Mouse (Mus musculus): ENCODE measurements around the gene Wdfy1. TPM values are rescaled to one million over a fixed set of nuclear protein-coding genes. Genes with fewer than 3 reads are reported as not detected.

Wdfy1 gene
- 57.5 and 65.4 TPM in 2 replicates for polyA plus RNA-seq (2016; fragmentation: Nextera tagmentation; extraction: Ambion mirVana)

DNA sequence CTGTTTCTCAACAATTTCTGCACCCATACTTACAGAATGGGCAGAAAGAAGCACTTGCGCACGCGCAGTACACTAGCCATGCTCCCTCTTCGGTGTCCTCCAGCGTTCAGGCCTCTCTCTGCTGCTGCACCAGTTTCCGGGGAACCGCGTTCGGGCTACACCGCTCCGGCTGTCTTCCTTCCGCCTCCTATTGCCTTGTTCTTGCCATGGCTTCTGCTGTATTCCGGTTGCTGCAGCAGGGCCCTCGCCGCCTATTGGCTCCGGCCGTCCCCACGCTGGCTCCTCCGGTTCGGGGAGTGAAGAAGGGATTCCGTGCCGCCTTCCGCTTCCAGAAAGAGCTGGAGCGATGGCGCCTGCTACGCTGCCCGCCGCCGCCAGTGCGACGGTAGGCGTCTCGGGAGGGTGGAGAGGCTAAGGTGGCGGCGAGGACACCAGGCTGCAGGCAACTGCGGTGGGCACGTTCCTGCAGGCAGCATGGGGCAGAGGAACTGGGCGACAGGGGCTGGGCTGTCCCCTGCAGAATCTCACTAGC is at the start of gene Wdfy1, which contains the start of gene Mrpl44:
Gene Wdfy1, minus strand, starts transcription at position 217 of the 532 bp plus-strand sequence.
Gene Mrpl44, plus strand, starts transcription at position 92 of the 532 bp plus-strand sequence.
- Histone ChIP-seq H3K9ac (replicated peaks) (peak within 1 kb of the TSS; percentile 84), H3K4me3 (peak within 1 kb of the TSS; percentile 80), H3K27me3 (no peaks in the 10 kb centered on the region), H3K36me3 (peaks cover 27% of the 10 kb centered on the region), H3K4me1 (peaks cover 6% of the 10 kb centered on the region), H3K4me2 (replicated peaks) (peak within 1 kb of the TSS; percentile 64), H3K9me3 (no peaks in the 10 kb centered on the region), H3K27ac (replicated peaks) (peak within 1 kb of the TSS; percentile 89)
- peak; percentile 100 for ATAC-seq (ENCODE audit: low FRiP score, low read depth)
- under 1% methylated on average over 38 of the region's 38 CpGs for WGBS

DNA sequence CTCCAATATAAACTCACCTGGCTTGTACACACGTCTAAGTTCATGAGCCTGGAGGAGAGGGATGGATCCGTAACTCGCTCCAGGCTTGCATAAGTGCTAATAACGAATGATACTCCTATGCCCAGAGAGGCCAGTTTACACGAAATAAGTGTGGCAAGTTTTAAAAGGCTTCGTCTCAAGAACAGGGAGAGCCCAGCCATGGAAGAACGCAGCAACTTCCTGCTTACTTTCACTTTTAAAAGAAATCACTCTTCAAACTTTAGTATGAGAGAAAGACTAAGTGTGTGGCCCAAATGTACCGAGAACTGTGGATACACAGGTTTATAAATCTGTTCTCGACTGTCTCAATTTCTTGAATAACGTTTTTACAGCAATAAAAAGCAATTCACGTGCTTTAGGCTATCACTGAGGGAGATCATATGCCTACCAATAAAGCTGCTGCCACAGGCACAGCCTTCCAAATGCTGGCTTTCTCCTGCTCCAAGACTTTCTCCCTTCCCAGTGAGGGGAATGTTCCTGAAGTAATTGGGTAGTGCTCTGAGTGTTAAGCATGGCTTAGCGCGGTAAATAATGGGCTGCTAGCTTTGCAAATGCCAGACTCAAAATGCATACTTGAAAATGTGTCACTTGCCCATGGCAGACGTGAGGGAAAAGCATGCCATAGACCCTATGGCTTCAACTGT is 48.1 kb upstream of the Wdfy1 start:
- no peak for ATAC-seq (ENCODE audit: low FRiP score, low read depth)
- no peak overlapping the region for H3K4me3 ChIP-seq
- WGBS, result 83% methylated on average over 14 of the region's 14 CpGs
- H3K9me3 ChIP-seq, result no peaks in the 10 kb centered on the region
- H3K9ac ChIP-seq (replicated peaks), result no peak overlapping the region
- H3K4me2 ChIP-seq (replicated peaks), result no peak overlapping the region
- H3K36me3 ChIP-seq, result no peaks in the 10 kb centered on the region
- no peaks in the 10 kb centered on the region for H3K27me3 ChIP-seq
- no peaks in the 10 kb centered on the region for H3K4me1 ChIP-seq
- H3K27ac ChIP-seq (replicated peaks), result no peak overlapping the region

DNA sequence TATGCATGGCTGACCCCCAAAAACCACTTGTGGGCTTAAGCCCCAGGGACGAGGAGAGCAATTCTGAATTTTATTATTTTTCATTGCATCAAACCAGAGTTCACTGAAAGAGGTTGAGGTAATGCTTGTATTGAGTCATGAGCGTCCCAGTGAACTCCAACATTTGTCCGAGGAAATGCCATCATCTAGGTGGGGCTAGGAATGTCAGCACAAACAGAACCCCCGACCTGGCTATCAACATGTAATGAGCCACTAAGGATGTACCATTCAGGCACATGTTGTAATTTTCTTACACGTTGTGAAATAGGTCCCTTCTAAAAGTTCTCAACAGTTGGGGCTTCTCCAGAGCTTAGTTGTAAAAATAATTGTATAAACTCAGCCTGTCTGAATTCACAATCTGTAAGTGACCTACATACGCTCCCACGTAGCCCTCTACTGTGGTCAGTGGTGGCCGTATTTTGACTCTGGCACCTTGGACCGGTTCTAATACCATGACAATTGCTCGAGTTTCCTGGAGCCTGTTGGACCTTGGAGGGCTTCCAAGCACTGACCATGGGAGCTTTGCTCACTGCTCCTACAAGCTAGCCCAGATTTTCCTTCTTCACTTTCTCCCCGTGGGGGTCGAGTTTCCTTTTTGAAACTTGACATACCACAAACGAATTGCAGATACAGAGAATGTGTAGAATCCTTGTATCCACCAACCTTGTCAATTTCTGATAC is 47.0 kb upstream of the Wdfy1 start:
- no peaks in the 10 kb centered on the region for H3K9me3 ChIP-seq
- H3K27me3 ChIP-seq, result no peaks in the 10 kb centered on the region
- H3K9ac ChIP-seq (replicated peaks), result no peak overlapping the region
- no peaks in the 10 kb centered on the region for H3K4me1 ChIP-seq
- no peak for ATAC-seq (ENCODE audit: low FRiP score, low read depth)
- H3K36me3 ChIP-seq, result no peaks in the 10 kb centered on the region
- no peak overlapping the region for H3K27ac ChIP-seq (replicated peaks)
- 81% methylated on average over 13 of the region's 13 CpGs for WGBS
- no peak overlapping the region for H3K4me3 ChIP-seq
- H3K4me2 ChIP-seq (replicated peaks), result no peak overlapping the region

DNA sequence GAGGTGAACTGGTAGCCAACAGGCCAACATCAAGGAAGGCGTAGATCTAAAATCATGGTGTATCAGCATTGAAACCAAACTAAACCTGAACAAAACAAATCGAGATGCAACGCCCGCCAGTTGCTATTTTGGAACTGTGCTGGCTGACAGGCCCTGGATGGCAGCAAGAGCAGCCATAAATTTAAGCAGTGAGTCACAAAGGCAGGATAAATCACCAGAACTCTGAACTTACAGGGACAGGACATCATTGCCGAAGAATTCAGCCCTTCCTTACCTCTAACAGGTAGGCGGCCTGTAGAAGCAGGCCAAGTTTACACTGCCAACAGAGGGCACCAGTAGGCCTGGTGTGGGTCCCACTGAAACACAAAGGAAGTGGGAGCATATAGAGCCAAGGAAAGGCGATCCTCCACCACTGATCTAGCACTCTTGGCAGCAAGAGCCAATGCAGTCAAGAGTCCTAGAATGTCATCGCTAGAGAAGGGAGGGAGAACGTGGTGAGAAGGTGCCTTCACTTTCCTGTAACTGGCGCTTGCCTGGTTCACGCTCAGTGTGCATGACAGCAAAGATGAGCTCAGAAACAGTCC is 43.4 kb upstream of the Wdfy1 start:
- Histone ChIP-seq H3K36me3 (no peaks in the 10 kb centered on the region), H3K4me3 (no peak overlapping the region), H3K4me1 (no peaks in the 10 kb centered on the region), H3K27ac (replicated peaks) (no peak overlapping the region), H3K9me3 (no peaks in the 10 kb centered on the region), H3K9ac (replicated peaks) (no peak overlapping the region), H3K4me2 (replicated peaks) (no peak overlapping the region), H3K27me3 (no peaks in the 10 kb centered on the region)
- no peak for ATAC-seq (ENCODE audit: low FRiP score, low read depth)
- WGBS, result 91% methylated on average over 11 of the region's 11 CpGs

DNA sequence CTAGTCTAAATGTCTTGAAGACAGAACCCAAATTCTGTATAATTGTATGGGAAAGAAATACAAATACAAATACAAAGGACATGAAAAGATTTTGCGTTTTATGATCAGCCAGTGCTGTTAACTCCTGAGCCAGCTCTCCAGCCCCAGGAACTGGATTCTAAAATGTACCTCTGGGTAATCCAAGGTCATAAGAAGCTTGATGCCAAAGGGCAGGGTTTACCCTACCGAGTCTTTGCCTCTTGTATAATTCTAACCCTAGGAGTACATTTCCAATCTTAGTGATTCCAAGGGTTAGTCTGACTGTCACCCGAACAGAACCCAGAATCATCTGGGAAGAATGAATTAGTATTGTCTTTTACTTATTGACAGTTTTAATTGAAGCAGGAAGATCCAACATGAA is 39.5 kb upstream of the Wdfy1 start:
- no peak overlapping the region for H3K9ac ChIP-seq (replicated peaks)
- no peaks in the 10 kb centered on the region for H3K27me3 ChIP-seq
- H3K4me3 ChIP-seq, result no peak overlapping the region
- H3K27ac ChIP-seq (replicated peaks), result no peak overlapping the region
- 85% methylated on average over 3 of the region's 3 CpGs for WGBS
- H3K4me2 ChIP-seq (replicated peaks), result no peak overlapping the region
- H3K9me3 ChIP-seq, result no peaks in the 10 kb centered on the region
- no peaks in the 10 kb centered on the region for H3K4me1 ChIP-seq
- no peaks in the 10 kb centered on the region; the same call in 1 of the 2 replicates for H3K36me3 ChIP-seq
- ATAC-seq (ENCODE audit: low FRiP score, low read depth), result no peak

DNA sequence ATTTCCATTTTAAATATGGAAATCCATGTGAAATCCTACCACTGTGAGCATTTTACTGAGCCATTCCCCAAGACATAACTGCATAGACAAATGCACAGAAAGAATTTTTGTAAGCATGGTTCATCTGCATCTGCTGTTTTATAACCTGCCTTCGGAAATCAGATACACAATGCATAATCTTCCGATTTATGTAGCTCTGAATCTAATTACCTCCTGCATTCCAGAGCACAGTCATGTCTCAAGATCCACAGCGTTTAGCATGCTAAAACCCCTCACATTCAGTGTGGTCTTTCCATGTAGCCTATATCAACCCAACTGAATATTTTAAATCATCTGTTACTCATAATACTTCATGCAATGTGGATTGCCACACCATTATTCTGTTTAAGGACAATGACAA is 33.5 kb upstream of the Wdfy1 start:
- Histone ChIP-seq H3K36me3 (no peaks in the 10 kb centered on the region; the same call in 1 of the 2 replicates), H3K9ac (replicated peaks) (no peak overlapping the region), H3K27me3 (no peaks in the 10 kb centered on the region), H3K4me2 (replicated peaks) (no peak overlapping the region), H3K4me3 (no peak overlapping the region), H3K27ac (replicated peaks) (no peak overlapping the region), H3K9me3 (no peaks in the 10 kb centered on the region), H3K4me1 (no peaks in the 10 kb centered on the region)
- WGBS, result 88% methylated on average over 3 of the region's 3 CpGs
- no peak for ATAC-seq (ENCODE audit: low FRiP score, low read depth)

DNA sequence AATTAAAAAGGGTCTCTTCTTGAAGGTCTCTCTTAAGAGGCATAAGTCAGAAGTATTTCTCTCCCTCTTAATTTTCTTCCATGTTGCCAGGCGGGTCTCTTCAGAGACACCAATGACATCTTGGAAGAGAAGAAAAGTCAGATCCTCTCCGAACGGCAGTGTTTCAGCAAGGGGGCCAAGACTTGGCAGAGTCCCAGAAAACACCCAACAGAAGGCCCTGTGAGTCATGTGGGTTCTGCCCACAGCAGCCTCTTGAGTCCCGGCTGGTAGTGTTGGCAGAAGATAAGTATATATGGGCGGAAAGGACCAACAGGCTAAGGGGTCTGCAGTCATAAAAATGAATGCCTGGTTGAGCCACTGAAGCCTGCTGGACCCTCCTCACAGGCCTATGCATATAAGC is 30.9 kb upstream of the Wdfy1 start:
- ATAC-seq (ENCODE audit: low FRiP score, low read depth), result no peak
- 88% methylated on average over 5 of the region's 5 CpGs for WGBS
- Histone ChIP-seq H3K36me3 (no peaks in the 10 kb centered on the region; the same call in 1 of the 2 replicates), H3K4me3 (no peak overlapping the region), H3K4me1 (no peaks in the 10 kb centered on the region), H3K9ac (replicated peaks) (no peak overlapping the region), H3K9me3 (no peaks in the 10 kb centered on the region), H3K27me3 (no peaks in the 10 kb centered on the region), H3K27ac (replicated peaks) (no peak overlapping the region), H3K4me2 (replicated peaks) (no peak overlapping the region)

DNA sequence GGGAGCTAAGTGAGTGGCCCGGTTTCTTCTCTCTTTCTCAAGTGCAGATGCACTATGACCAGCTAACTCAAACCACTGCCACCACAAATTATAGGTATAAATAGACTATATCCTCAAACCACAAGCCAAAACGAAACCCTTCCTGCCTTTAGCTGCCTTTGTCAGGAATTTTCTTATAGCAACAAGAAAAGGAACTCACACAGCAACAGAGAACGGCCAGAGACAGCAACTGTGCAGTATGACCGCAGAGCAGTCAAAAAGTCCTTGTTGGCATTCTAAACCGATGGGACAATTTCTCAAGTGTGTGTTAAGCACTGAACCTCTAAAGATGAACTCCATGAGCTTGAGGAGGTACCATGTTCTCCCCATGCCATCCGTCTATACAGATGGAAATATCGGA is 27.7 kb upstream of the Wdfy1 start:
- no peak overlapping the region for H3K9ac ChIP-seq (replicated peaks)
- no peaks in the 10 kb centered on the region for H3K9me3 ChIP-seq
- WGBS, result 90% methylated on average over 7 of the region's 7 CpGs
- H3K27me3 ChIP-seq, result no peaks in the 10 kb centered on the region
- no peaks in the 10 kb centered on the region for H3K4me1 ChIP-seq
- no peak overlapping the region for H3K27ac ChIP-seq (replicated peaks)
- H3K4me3 ChIP-seq, result no peak overlapping the region
- ATAC-seq (ENCODE audit: low FRiP score, low read depth), result no peak
- H3K4me2 ChIP-seq (replicated peaks), result no peak overlapping the region
- H3K36me3 ChIP-seq, result no peaks in the 10 kb centered on the region

DNA sequence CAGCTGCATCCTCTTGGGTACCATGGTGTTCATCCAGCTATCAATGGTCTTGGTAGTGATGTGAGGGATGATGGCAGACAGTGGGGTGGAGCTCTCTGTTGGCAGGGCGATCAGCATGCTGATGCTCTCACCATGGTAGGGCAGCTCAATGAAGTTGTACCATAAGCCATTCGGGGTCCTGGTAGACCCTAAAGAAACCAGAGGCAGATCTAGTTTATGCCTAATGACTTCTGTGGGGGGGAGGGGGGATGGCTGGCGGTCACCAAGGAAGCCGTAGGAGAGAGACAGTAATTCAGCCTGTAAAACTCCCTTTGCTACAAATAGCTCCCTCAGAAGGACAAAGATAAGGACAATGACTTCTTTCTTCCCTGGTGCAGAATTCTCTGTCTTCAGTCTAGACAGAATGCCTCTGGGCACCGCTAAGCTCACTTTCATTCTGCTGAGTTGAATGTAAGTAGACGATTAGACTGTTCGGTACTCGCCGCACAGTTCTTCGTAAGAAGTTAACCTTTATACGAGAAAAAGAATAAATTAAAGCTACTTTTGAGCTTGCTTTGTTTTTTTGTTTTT is 27.0 kb upstream of the Wdfy1 start:
- no peak overlapping the region for H3K4me2 ChIP-seq (replicated peaks)
- no peaks in the 10 kb centered on the region for H3K27me3 ChIP-seq
- H3K4me1 ChIP-seq, result no peaks in the 10 kb centered on the region
- H3K9ac ChIP-seq (replicated peaks), result no peak overlapping the region
- WGBS, result 80% methylated on average over 11 of the region's 11 CpGs
- no peaks in the 10 kb centered on the region for H3K9me3 ChIP-seq
- no peak overlapping the region for H3K4me3 ChIP-seq
- ATAC-seq (ENCODE audit: low FRiP score, low read depth), result 0 out of 2 replicates have a peak, but pooled peaks have one; percentile 30
- no peaks in the 10 kb centered on the region for H3K36me3 ChIP-seq
- no peak overlapping the region for H3K27ac ChIP-seq (replicated peaks)

DNA sequence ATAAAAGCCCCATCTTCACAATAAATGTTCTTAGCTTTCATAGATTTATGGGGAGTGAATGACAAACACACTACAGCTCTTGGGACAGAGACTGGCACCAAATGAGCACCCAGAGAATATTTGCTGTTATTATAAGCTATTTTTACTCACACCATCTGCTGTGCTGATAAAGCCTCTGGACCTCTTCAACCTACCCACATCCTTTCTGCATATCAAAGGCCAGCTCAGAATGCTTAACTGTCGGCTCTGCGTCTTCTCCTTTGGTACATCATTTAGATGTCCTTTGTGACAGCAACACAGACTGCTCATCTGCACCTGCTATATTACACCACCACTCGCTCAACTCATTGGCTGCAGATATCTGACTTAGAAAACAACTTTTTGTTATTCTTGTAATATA is 21.1 kb upstream of the Wdfy1 start:
- H3K9ac ChIP-seq (replicated peaks), result no peak overlapping the region
- no peak overlapping the region for H3K4me3 ChIP-seq
- H3K36me3 ChIP-seq, result no peaks in the 10 kb centered on the region
- no peak overlapping the region for H3K4me2 ChIP-seq (replicated peaks)
- 88% methylated on average over 3 of the region's 3 CpGs for WGBS
- H3K4me1 ChIP-seq, result no peaks in the 10 kb centered on the region
- H3K27me3 ChIP-seq, result no peaks in the 10 kb centered on the region
- H3K9me3 ChIP-seq, result no peaks in the 10 kb centered on the region
- no peak for ATAC-seq (ENCODE audit: low FRiP score, low read depth)
- no peak overlapping the region for H3K27ac ChIP-seq (replicated peaks)

DNA sequence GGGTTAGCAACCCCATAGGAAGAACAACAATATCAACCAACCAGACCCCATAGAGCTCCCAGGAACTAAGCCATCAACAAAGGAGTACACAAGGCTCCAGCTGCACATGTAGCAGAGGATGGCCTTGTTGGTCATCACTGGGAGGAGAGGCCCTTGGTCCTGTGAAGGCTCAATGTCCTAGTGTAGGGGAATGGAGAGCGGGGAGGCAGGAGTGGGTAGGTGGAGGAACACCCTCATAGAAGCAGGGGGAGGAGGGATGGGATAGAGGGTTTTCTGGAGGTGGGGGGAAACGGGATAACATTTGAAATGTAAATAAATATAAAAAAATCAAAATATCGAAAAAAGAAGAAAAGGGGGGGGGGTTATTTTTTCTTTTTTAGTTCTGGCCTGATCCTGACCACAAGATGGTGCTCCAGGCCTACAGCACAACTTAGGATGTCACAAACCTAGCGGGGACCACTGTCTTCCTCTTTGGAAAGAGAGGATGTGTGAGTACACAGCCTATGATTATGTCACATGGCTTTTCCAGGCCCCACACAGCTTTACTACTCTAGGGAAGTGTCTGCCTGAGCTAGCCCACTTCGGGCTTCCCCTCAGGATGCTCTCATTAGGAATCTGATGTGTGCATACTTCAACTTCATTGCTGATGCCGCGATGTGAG is 10.5 kb upstream of the Wdfy1 start:
- 74% methylated on average over 7 of the region's 7 CpGs for WGBS
- peaks cover 23% of the 10 kb centered on the region for H3K36me3 ChIP-seq
- peak; percentile 68; the same call in 1 of the 2 replicates for ATAC-seq (ENCODE audit: low FRiP score, low read depth)
- no peaks in the 10 kb centered on the region for H3K4me1 ChIP-seq
- H3K9me3 ChIP-seq, result no peaks in the 10 kb centered on the region
- H3K9ac ChIP-seq (replicated peaks), result no peak overlapping the region
- no peak overlapping the region for H3K27ac ChIP-seq (replicated peaks)
- no peak overlapping the region for H3K4me3 ChIP-seq
- no peaks in the 10 kb centered on the region for H3K27me3 ChIP-seq
- no peak overlapping the region for H3K4me2 ChIP-seq (replicated peaks)
